Mouse (Mus musculus): Measurements from ENCODE around the gene Gm11627. TPM values are rescaled to one million over a fixed set of nuclear protein-coding genes. Genes with fewer than 3 reads are reported as not detected.
"Not testable (repeated sequence)": the region's sequence is repeated elsewhere in the genome, so short reads cannot be mapped to it uniquely, and the experiment has no call there.

Gm11627 gene
- polyA plus RNA-seq, 1 experiment from 2014 or later: 10.8 TPM

DNA sequence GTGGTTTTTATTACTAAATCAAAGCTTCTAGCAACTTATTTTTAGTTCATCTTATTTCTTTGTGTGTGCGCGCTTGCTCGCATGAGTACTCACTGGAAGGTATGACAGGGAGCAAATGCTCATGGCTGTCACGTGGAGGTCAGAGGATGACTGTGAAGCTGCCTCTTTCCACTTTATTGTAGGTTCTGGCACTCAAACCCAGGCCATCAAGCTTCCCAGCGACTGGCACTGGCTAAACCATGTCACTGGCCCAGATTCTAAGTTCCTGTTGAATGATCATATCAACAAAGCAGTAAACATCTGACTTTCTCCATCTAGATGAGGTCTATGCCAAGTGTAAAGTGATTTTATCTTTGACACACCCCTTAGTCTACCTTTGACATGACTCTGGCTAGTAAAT is 37.8 kb downstream of the Gm11627 start:
- 87% methylated on average over 5 of the region's 5 CpGs for WGBS
- no peak for ATAC-seq (ENCODE audit: low FRiP score, low TSS enrichment)
- no peak overlapping the region for H3K9ac ChIP-seq (replicated peaks; ENCODE audit: low read length)

GRCm38 (mm10) chr11:102540286-102540685 is 39.0 kb downstream of the Gm11627 start:
- not testable (repeated sequence) for ATAC-seq (ENCODE audit: low FRiP score, low TSS enrichment); H3K4me2 ChIP-seq (replicated peaks; ENCODE audit: low read depth, low read length); H3K9ac ChIP-seq (replicated peaks; ENCODE audit: low read length); H3K4me1 ChIP-seq (ENCODE audit: insufficient read depth, low read length); H3K9me3 ChIP-seq (ENCODE audit: low read length); H3K4me3 ChIP-seq (ENCODE audit: low read length); H3K27ac ChIP-seq (ENCODE audit: low read length); H3K36me3 ChIP-seq (ENCODE audit: insufficient read depth, low read length); H3K27me3 ChIP-seq (ENCODE audit: insufficient read depth, low read length)

More for the DNA sequence above, 37.8 kb downstream of the Gm11627 start:
- no peak overlapping the region for H3K4me2 ChIP-seq (replicated peaks; ENCODE audit: low read depth, low read length)
- H3K27me3 ChIP-seq (ENCODE audit: insufficient read depth, low read length): no peaks in the 10 kb centered on the region
- no peak overlapping the region for H3K4me3 ChIP-seq (ENCODE audit: low read length)
- H3K4me1 ChIP-seq (ENCODE audit: insufficient read depth, low read length): 0 out of 2 replicates have a peak, but pooled peaks cover 3% of the 10 kb centered on the region
- no peaks in the 10 kb centered on the region; the same call in 1 of the 2 replicates for H3K36me3 ChIP-seq (ENCODE audit: insufficient read depth, low read length)
- H3K27ac ChIP-seq (ENCODE audit: low read length): no peak overlapping the region
- H3K9me3 ChIP-seq (ENCODE audit: low read length): no peaks in the 10 kb centered on the region

DNA sequence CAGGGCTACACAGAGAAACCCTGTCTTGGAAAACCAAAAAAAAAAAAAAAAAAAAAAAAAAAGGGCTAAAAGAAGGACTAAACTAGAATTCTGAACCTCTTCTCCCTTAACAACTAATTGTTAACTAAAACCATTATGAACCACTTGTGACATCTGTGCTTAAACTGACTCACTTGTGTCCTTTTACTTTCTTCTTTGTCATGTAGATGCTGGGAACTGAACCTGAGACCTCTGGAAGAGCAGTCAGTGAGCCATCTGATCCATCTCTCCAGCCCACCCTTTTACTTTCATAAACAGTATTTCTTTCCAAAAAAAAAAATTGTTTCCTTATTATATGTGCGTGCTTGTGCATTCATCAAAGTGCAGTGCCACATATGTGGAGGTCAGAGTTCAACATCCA is 39.6 kb downstream of the Gm11627 start:
- Histone ChIP-seq H3K9me3 (ENCODE audit: low read length) (no peaks in the 10 kb centered on the region), H3K9ac (replicated peaks; ENCODE audit: low read length) (no peak overlapping the region), H3K36me3 (ENCODE audit: insufficient read depth, low read length) (no peaks in the 10 kb centered on the region; the same call in 1 of the 2 replicates), H3K4me1 (ENCODE audit: insufficient read depth, low read length) (0 out of 2 replicates have a peak, but pooled peaks cover 3% of the 10 kb centered on the region), H3K4me2 (replicated peaks; ENCODE audit: low read depth, low read length) (no peak overlapping the region), H3K27me3 (ENCODE audit: insufficient read depth, low read length) (no peaks in the 10 kb centered on the region), H3K27ac (ENCODE audit: low read length) (no peak overlapping the region), H3K4me3 (ENCODE audit: low read length) (no peak overlapping the region)
- 75% methylated on average over 1 of the region's 1 CpGs for WGBS
- no peak for ATAC-seq (ENCODE audit: low FRiP score, low TSS enrichment)

GRCm38 (mm10) chr11:102536210-102536609 is 43.1 kb downstream of the Gm11627 start:
- ATAC-seq (ENCODE audit: low FRiP score, low TSS enrichment): no peak
- no peaks in the 10 kb centered on the region for H3K27me3 ChIP-seq (ENCODE audit: insufficient read depth, low read length)
- H3K36me3 ChIP-seq (ENCODE audit: insufficient read depth, low read length): no peaks in the 10 kb centered on the region; the same call in 1 of the 2 replicates
- no peaks in the 10 kb centered on the region for H3K9me3 ChIP-seq (ENCODE audit: low read length)
- H3K9ac ChIP-seq (replicated peaks; ENCODE audit: low read length): no peak overlapping the region
- 57% methylated on average over 3 of the region's 3 CpGs for WGBS
- no peak overlapping the region for H3K4me2 ChIP-seq (replicated peaks; ENCODE audit: low read depth, low read length)
- H3K4me1 ChIP-seq (ENCODE audit: insufficient read depth, low read length): 0 out of 2 replicates have a peak, but pooled peaks cover 3% of the 10 kb centered on the region
- H3K4me3 ChIP-seq (ENCODE audit: low read length): no peak overlapping the region
- H3K27ac ChIP-seq (ENCODE audit: low read length): no peak overlapping the region

- no peak for ATAC-seq (ENCODE audit: low FRiP score, low TSS enrichment)
- no peaks in the 10 kb centered on the region; the same call in 1 of the 2 replicates for H3K36me3 ChIP-seq (ENCODE audit: insufficient read depth, low read length)
These were observed 45.2 kb downstream of the Gm11627 start for GRCm38 (mm10) chr11:102534078-102534477.

DNA sequence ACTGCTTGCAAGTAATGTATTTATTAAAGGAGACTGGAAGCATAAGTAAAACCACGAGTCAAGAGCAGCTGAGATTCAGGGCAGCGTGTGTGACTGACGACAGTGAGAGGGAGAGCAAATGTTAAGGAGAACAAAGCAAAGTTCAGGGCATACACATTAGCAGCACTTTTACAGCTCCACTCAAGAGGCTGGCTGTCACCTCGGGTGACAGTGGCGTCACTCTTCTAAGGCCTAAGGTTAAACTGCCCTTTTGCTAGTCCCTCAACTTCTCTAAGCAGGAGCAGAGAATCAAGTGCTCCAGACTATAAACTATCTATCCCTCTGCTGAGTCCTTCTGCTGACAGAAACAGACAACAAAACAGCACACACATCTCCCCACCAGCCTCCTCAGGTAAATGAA is 47.8 kb downstream of the Gm11627 start:
- H3K36me3 ChIP-seq (ENCODE audit: insufficient read depth, low read length): no peaks in the 10 kb centered on the region
- ATAC-seq (ENCODE audit: low FRiP score, low TSS enrichment): no peak
- no peak overlapping the region for H3K4me3 ChIP-seq (ENCODE audit: low read length)
- no peak overlapping the region for H3K27ac ChIP-seq (ENCODE audit: low read length)
- H3K27me3 ChIP-seq (ENCODE audit: insufficient read depth, low read length): no peaks in the 10 kb centered on the region
- WGBS: 25% methylated on average over 5 of the region's 5 CpGs
- H3K9me3 ChIP-seq (ENCODE audit: low read length): no peaks in the 10 kb centered on the region
- 0 out of 2 replicates have a peak, but pooled peaks cover 3% of the 10 kb centered on the region for H3K4me1 ChIP-seq (ENCODE audit: insufficient read depth, low read length)
- no peak overlapping the region for H3K4me2 ChIP-seq (replicated peaks; ENCODE audit: low read depth, low read length)
- H3K9ac ChIP-seq (replicated peaks; ENCODE audit: low read length): no peak overlapping the region

More at GRCm38 (mm10) chr11:102534078-102534477, 45.2 kb downstream of the Gm11627 start:
- Histone ChIP-seq H3K4me2 (replicated peaks; ENCODE audit: low read depth, low read length) (no peak overlapping the region), H3K9me3 (ENCODE audit: low read length) (no peaks in the 10 kb centered on the region), H3K27ac (ENCODE audit: low read length) (no peak overlapping the region), H3K9ac (replicated peaks; ENCODE audit: low read length) (no peak overlapping the region), H3K4me3 (ENCODE audit: low read length) (no peak overlapping the region), H3K4me1 (ENCODE audit: insufficient read depth, low read length) (0 out of 2 replicates have a peak, but pooled peaks cover 3% of the 10 kb centered on the region), H3K27me3 (ENCODE audit: insufficient read depth, low read length) (no peaks in the 10 kb centered on the region)
- WGBS: 74% methylated on average over 2 of the region's 2 CpGs

Other genes with a start within 250 kb of the Gm11627 start
- gene Slc4a1, start 213.3 kb downstream of the Gm11627 start, polyA plus RNA-seq (2015; fragmentation: Nextera tagmentation; extraction: Ambion mirVana): 9.0 and 9.6 TPM in 2 replicates
- gene Rundc3a, start 186.1 kb downstream of the Gm11627 start, polyA plus RNA-seq (2015; fragmentation: Nextera tagmentation; extraction: Ambion mirVana): 3.3 and 3.9 TPM in 2 replicates
- 337 and 360 TPM in 2 replicates for gene Slc25a39, start 171.5 kb downstream of the Gm11627 start, polyA plus RNA-seq (2015; fragmentation: Nextera tagmentation; extraction: Ambion mirVana)
- gene Grn, start 149.1 kb downstream of the Gm11627 start, polyA plus RNA-seq (2015; fragmentation: Nextera tagmentation; extraction: Ambion mirVana): 208 and 213 TPM in 2 replicates
- 5.3 and 5.8 TPM in 2 replicates for gene Fam171a2, start 131.8 kb downstream of the Gm11627 start, polyA plus RNA-seq (2015; fragmentation: Nextera tagmentation; extraction: Ambion mirVana)
- gene Itga2b, start 109.3 kb downstream of the Gm11627 start, polyA plus RNA-seq (2015; fragmentation: Nextera tagmentation; extraction: Ambion mirVana): 10.2 and 10.8 TPM in 2 replicates
- 47.5 and 63.8 TPM in 2 replicates for gene Gpatch8, start 23.1 kb downstream of the Gm11627 start, polyA plus RNA-seq (2015; fragmentation: Nextera tagmentation; extraction: Ambion mirVana)
- gene Fzd2, start 24.9 kb upstream of the Gm11627 start, polyA plus RNA-seq (2015; fragmentation: Nextera tagmentation; extraction: Ambion mirVana): 27.2 and 27.5 TPM in 2 replicates
- 0.28 and 0.34 TPM in 2 replicates for gene Meioc, start 84.3 kb upstream of the Gm11627 start, polyA plus RNA-seq (2015; fragmentation: Nextera tagmentation; extraction: Ambion mirVana)
- 51.9 and 52.1 TPM in 2 replicates for gene Ccdc43, start 118.3 kb upstream of the Gm11627 start, polyA plus RNA-seq (2015; fragmentation: Nextera tagmentation; extraction: Ambion mirVana)
- gene Adam11, start 182.0 kb upstream of the Gm11627 start, polyA plus RNA-seq (2015; fragmentation: Nextera tagmentation; extraction: Ambion mirVana): 8.7 and 8.8 TPM in 2 replicates
- 54.5 and 55.4 TPM in 2 replicates for gene Gjc1, start 240.2 kb upstream of the Gm11627 start, polyA plus RNA-seq (2015; fragmentation: Nextera tagmentation; extraction: Ambion mirVana)